Mouse (Mus musculus) erythroblast, adult 5-6 weeks (primary cell): ENCODE measurements around the gene Mrpl48. TPM values are rescaled to one million over a fixed set of nuclear protein-coding genes. Genes with fewer than 3 reads are reported as not detected.
"Not testable (repeated sequence)": the region's sequence is repeated elsewhere in the genome, so short reads cannot be mapped to it uniquely, and the experiment has no call there.

Source experiments
- ATAC-seq: replicated peaks from 2 replicates; pipeline ENCODE4 v1.8.0; 2016; ENCODE audit warnings: moderate number of reproducible peaks, mild to moderate bottlenecking, moderate TSS enrichment, inconsistent platforms; ENCODE audit not compliant: poor library complexity, low FRiP score, severe bottlenecking
- total RNA-seq, 2 experiments: library from RNA; stranded (forward) in 1 of 2; stranded (reverse) in 1 of 2; fragments of 150-400 nt in 1 of 2; fragments of 200-764, 138-1000 nt in 1 of 2; gene quantifications; 2 replicates each; pipeline versions ENCODE4 v1.2.3 to v1.2.4; 2015 to 2017; ENCODE audit warnings: low replicate concordance in 2 of 2

Mrpl48 gene
- total RNA-seq, 2 experiments from 2014 or later = 3.5 to 40.0 TPM

- ATAC-seq = peak; percentile 88
These were observed 17.1 kb downstream of the Mrpl48 start for GRCm38 (mm10) chr7:100590845-100591521.

- no peak for ATAC-seq
These were observed 17.6 kb downstream of the Mrpl48 start for GRCm38 (mm10) chr7:100590504-100590844.

- ATAC-seq = no peak
These were observed 18.3 kb downstream of the Mrpl48 start for GRCm38 (mm10) chr7:100589816-100590215.

GRCm38 (mm10) chr7:100582727-100583236, 25.3 kb downstream of the Mrpl48 start:
- ATAC-seq = peak; percentile 99

- no peak for ATAC-seq
These were observed 25.9 kb downstream of the Mrpl48 start for GRCm38 (mm10) chr7:100582235-100582634.

GRCm38 (mm10) chr7:100578794-100579193, 29.3 kb downstream of the Mrpl48 start:
- no peak for ATAC-seq

- no peak for ATAC-seq
These were observed 35.4 kb downstream of the Mrpl48 start for GRCm38 (mm10) chr7:100572704-100573103.

- ATAC-seq = no peak
These were observed 36.0 kb downstream of the Mrpl48 start for GRCm38 (mm10) chr7:100572061-100572460.

GRCm38 (mm10) chr7:100570930-100571715, 37.0 kb downstream of the Mrpl48 start:
- peak; percentile 87 for ATAC-seq

- peak; percentile 28 for ATAC-seq
These were observed 38.2 kb downstream of the Mrpl48 start for GRCm38 (mm10) chr7:100569907-100570306.

- not testable (repeated sequence) for ATAC-seq
These were observed 40.9 kb downstream of the Mrpl48 start for GRCm38 (mm10) chr7:100567238-100567637.

GRCm38 (mm10) chr7:100561861-100562587, 46.1 kb downstream of the Mrpl48 start:
- ATAC-seq = no peak

GRCm38 (mm10) chr7:100559331-100559730, 48.8 kb downstream of the Mrpl48 start:
- ATAC-seq = peak; percentile 83

- ATAC-seq = no peak
These were observed 50.9 kb downstream of the Mrpl48 start for GRCm38 (mm10) chr7:100557241-100557640.

- no peak for ATAC-seq
These were observed 52.6 kb downstream of the Mrpl48 start for GRCm38 (mm10) chr7:100555431-100555951.

GRCm38 (mm10) chr7:100554939-100555338, 53.2 kb downstream of the Mrpl48 start:
- no peak for ATAC-seq

- ATAC-seq = no peak
These were observed 57.6 kb downstream of the Mrpl48 start for GRCm38 (mm10) chr7:100550338-100551007.

- ATAC-seq = no peak
These were observed 58.3 kb downstream of the Mrpl48 start for GRCm38 (mm10) chr7:100549796-100550195.

- no peak for ATAC-seq
These were observed 60.5 kb downstream of the Mrpl48 start for GRCm38 (mm10) chr7:100547631-100548030.

- ATAC-seq = no peak
These were observed 63.7 kb downstream of the Mrpl48 start for GRCm38 (mm10) chr7:100544437-100544836.
